14 mouse cellular contexts compared by ENCODE assay signal in genomic region chr1:185823956-185824355, GRCm38 (mm10).
DNase-seq lines count a peak whose midpoint lies in the region.
"Had no signal": no experiment of that assay in that cellular context is flagged by ENCODE, and none has a peak within 500 bp of the region (broad histone marks: within the 10 kb centered on the region; RNA-seq: fewer than 3 reads in every experiment).

No protein-coding gene starts in this region.

- H3K4me3 ChIP-seq in embryonic facial prominence, embryonic 10.5 days = no peak overlapping the region
- H3K4me3 ChIP-seq: neural tube, embryonic 13.5 days had no signal

- 61% methylated on average over 5 of the region's 5 CpGs for WGBS in embryonic facial prominence, embryonic 10.5 days

- H3K27me3 ChIP-seq in embryonic facial prominence, embryonic 10.5 days (replicated peaks; ENCODE audit: low read depth, poor library complexity, severe bottlenecking) = no peaks in the 10 kb centered on the region
- H3K27me3 ChIP-seq: CH12.LX; neural tube, embryonic 13.5 days had no signal

- H3K9me3 ChIP-seq in embryonic facial prominence, embryonic 10.5 days = no peaks in the 10 kb centered on the region
- H3K9me3 ChIP-seq: neural tube, embryonic 13.5 days had no signal

- peak; percentile 13 for DNase-seq in adrenal gland, postnatal 10 days
- no peak for DNase-seq in adrenal gland, adult (ENCODE audit: inconsistent age in 2 of 2, low spot score in 1 of 2)
- DNase-seq in left cerebral cortex, postnatal 4 days = peak; percentile 66
- DNase-seq in left cerebral cortex, postnatal 14 days (ENCODE audit: low spot score in 2 of 2) = no peak
- peak; percentile 36 for DNase-seq in kidney, adult 9 months
- DNase-seq in retina, embryonic 14.5 days (ENCODE audit: low spot score) = peak; percentile 51
- no peak for DNase-seq in embryonic facial prominence, embryonic 10.5 days (ENCODE audit: low spot score)
- no peak for DNase-seq in embryo, embryonic 9.5 days (ENCODE audit: extremely low spot score)
- DNase-seq: cerebellum, adult 2 months; heart, postnatal 14 days; lung, adult 2 months; thymus, adult 18-20 months had no signal

- no peak overlapping the region for H3K27ac ChIP-seq in embryonic facial prominence, embryonic 10.5 days (replicated peaks)
- H3K27ac ChIP-seq: neural tube, embryonic 13.5 days had no signal

- no peaks in the 10 kb centered on the region for H3K36me3 ChIP-seq in embryonic facial prominence, embryonic 10.5 days (replicated peaks)
- H3K36me3 ChIP-seq: neural tube, embryonic 13.5 days had no signal

- intact Hi-C loops in left cerebral cortex, postnatal 4 days (cut with DNase I) = no loop called here
- intact Hi-C loops in left cerebral cortex, postnatal 14 days (cut with DNase I) = no loop called here

- H3K4me1 ChIP-seq in embryonic facial prominence, embryonic 10.5 days = peaks cover 11% of the 10 kb centered on the region

Comparison
In these comparisons a context has a peak if more than half of its experiments do, and no peak if none do; other contexts are left out.
1. DNase-seq: peak in adrenal gland, postnatal 10 days (single experiment), left cerebral cortex, postnatal 4 days (single experiment), kidney, adult 9 months (single experiment) and retina, embryonic 14.5 days (single experiment); none in adrenal gland, adult (0 of 2), left cerebral cortex, postnatal 14 days (0 of 2), embryonic facial prominence, embryonic 10.5 days (single experiment) and embryo, embryonic 9.5 days (single experiment).